Mouse (Mus musculus): Measurements from ENCODE around the gene Dus4l. TPM values are rescaled to one million over a fixed set of nuclear protein-coding genes. Genes with fewer than 3 reads are reported as not detected.

The Dus4l gene
- total RNA-seq, 2 experiments from 2014 or later = 7.1 to 10.6 TPM

DNA sequence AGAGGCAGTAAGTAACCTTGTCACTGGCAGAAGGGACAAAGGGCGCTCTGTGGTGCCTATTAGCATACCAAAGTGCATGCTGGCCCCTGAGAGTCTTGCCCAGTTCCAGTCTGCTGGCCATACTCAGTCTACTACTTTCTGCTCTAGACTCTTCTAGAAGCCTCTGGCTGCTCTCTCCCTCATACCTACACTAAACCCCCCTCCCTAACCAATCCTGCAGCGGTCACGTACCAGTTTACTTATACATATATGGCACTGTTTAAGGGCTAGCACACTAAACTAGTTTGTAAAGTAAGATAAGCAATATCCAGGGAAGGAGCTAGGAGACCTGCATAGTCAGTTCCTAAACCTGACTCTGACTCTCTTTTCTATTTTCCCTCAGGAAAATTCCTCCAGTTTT lies 60.3 kb downstream of the Dus4l start:
- DNase-seq (ENCODE audit: low spot score in 2 of 2) = no peak

GRCm38 (mm10) chr12:31592011-31592410 lies 62.6 kb downstream of the Dus4l start:
- no peak for DNase-seq (ENCODE audit: low spot score in 2 of 2)

Other genes with a start within 250 kb of the Dus4l start
- gene Cbll1, start 155.2 kb downstream of the Dus4l start, total RNA-seq (2021) = 10 to 100 TPM; 22.9 to 24.1 TPM
- 1 to 10 TPM; 1.9 to 2.0 TPM for gene Slc26a4, start 94.9 kb downstream of the Dus4l start, total RNA-seq (2021)
- gene Bcap29, start 20.2 kb downstream of the Dus4l start, total RNA-seq (2021) = 10 to 100 TPM; 44.1 to 44.6 TPM
- gene Cog5, start within 50 bp of the Dus4l start, total RNA-seq (2021) = 10 to 100 TPM; 48.0 to 50.4 TPM
- gene Gpr22, start 59.1 kb upstream of the Dus4l start, total RNA-seq (2021) = 10 to 100 TPM; 47.2 to 53.0 TPM